Mouse (Mus musculus): ENCODE data around the gene Vps45.

DNA sequence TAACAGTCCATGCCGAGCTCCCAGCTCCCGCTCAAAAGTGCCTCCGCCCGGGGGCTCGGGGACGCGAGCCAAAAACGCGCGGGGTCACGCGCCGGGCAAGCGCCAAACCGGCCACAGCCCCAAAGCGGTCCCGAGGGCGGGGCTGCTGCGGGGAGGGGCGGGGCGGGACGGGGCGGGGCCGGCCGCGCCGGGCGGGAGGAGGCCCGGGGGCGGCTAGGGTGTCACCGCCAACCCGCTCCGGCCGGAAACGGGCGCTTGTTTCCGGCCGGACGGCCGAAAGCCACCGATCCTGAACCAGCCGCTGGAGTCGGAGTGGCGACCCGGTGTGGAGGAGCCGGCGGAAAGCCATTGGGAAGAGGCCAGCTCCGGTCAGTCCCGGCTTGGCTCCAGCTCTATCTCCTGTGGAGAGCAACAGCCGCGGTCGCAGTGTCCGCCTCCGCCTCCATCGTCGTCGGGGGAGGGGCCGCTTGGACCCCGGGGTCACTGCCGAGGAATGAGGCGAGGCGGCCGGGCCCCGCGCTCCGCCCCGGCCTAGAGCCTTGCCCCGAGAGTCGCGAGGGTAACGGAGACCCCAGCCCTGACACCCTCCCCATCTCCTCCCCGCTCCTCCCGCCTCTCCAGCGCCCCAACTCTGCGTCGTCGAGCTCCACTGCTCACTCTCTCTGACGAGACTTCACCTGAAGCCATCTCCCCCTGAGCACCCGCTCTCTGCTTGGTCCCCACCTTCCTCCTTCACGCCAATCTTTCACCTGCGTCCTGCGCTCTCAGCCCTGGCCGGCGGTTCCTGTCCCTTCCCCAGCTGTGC, 46.2 kb upstream of the Vps45 start, which contains the start of gene Otud7b:
- TF ChIP-seq CTCF (IDR thresholded peaks at IDR 0.05; ENCODE audit: insufficient read depth, low read length), result no peak
- peak; percentile 76; the same call in 1 of the 2 replicates for TF ChIP-seq POLR2A (IDR thresholded peaks at IDR 0.05; ENCODE audit: borderline replicate concordance, extremely low read depth, low read depth, low read length)

All from lung, adult 2 months (tissue).